In genomic region chr17:35673416-35674035, GRCm38 (mm10) we compare ENCODE assay signal across 8 mouse cellular contexts. TPM values are rescaled to one million over a fixed set of nuclear protein-coding genes. Genes with fewer than 3 reads are reported as not detected.
DNase-seq lines count a peak whose midpoint lies in the region; ATAC-seq and TF ChIP-seq lines count a peak whose summit lies in the region.

Gene Gtf2h4 (minus strand): TSS chr17:35673739.

- ATAC-seq in Patski, result peak; percentile 69
- ATAC-seq in hindbrain, embryonic 12.5 days (ENCODE audit: low FRiP score), result peak; percentile 96

- H3K9ac ChIP-seq in hindbrain, embryonic 12.5 days, result peak within 1 kb of the TSS; percentile 87

- in situ Hi-C loops in Patski (cut with MboI; ENCODE audit: low pct_unique_long_range_greater_than_20kb), result no loop called here

- H3K4me1 ChIP-seq in hindbrain, embryonic 12.5 days, result peaks cover 7% of the 10 kb centered on the region

- WGBS in hindbrain, embryonic 12.5 days, result 1% methylated on average over 23 of the region's 23 CpGs

- TF ChIP-seq CTCF in Patski (IDR thresholded peaks at IDR 0.05), result no peak

- CTCF ChIA-PET in Patski (lab: Charles Lee), result interaction anchor here (1.0 kb wide), 1 partner anchor 52 kb away, joined by 3 read pairs; no protein-coding TSS in a partner anchor

- H3K27me3 ChIP-seq in Patski, result no peaks in the 10 kb centered on the region
- H3K27me3 ChIP-seq in hindbrain, embryonic 12.5 days, result no peaks in the 10 kb centered on the region

- H3K4me2 ChIP-seq in hindbrain, embryonic 12.5 days (replicated peaks), result peak within 1 kb of the TSS; percentile 84

- no peaks in the 10 kb centered on the region for H3K36me3 ChIP-seq in hindbrain, embryonic 12.5 days

- POLR2A ChIA-PET in Patski (lab: Charles Lee), result interaction anchor here (0.6 to 2.0 kb wide), 2 partner anchors 23 to 53 kb away, joined by 3 to 4 read pairs; no protein-coding TSS in a partner anchor

- DNase-seq in Patski (ENCODE audit: low read depth, low spot score), result peak; percentile 83
- DNase-seq in cerebellum, postnatal 10 days, result peak; percentile 95 to 96
- DNase-seq in frontal cortex, postnatal 10 days (ENCODE audit: low spot score in 2 of 2), result peak; percentile 86
- DNase-seq in layer of hippocampus, postnatal 14 days (ENCODE audit: low spot score in 2 of 2), result peak; percentile 83 to 96
- DNase-seq in lung, postnatal 14 days, result peak; percentile 90
- peak; percentile 95 for DNase-seq in retina, adult 2 months (ENCODE audit: low read depth, low spot score)
- peak; percentile 83 to 88 for DNase-seq in thymus, postnatal 36 days

- 0 out of 2 replicates have a peak within 1 kb of the TSS, but pooled peaks have one; percentile 35 for H3K27ac ChIP-seq in hindbrain, embryonic 12.5 days

- peak within 1 kb of the TSS; percentile 67 for H3K4me3 ChIP-seq in hindbrain, embryonic 12.5 days

- no peaks in the 10 kb centered on the region for H3K9me3 ChIP-seq in hindbrain, embryonic 12.5 days (replicated peaks)

RNA-seq across cellular contexts. Expression of gene Gtf2h4, which starts in this region (rescaled TPM):
- polyA plus RNA-seq in Patski (2021), result 30.5 TPM
- polyA plus RNA-seq in hindbrain, embryonic 12.5 days (2016; fragmentation: Nextera tagmentation; extraction: Ambion mirVana), result 34.7 and 37.7 TPM in 2 replicates
- 10 to 100 TPM; 23.9 to 25.8 TPM for total RNA-seq in layer of hippocampus, postnatal 14 days (2021)

Comparison
In these comparisons a context has a peak if more than half of its experiments do, and no peak if none do; other contexts are left out.
1. Peak in every context shown above with its lines: DNase-seq, ATAC-seq, H3K4me3 ChIP-seq and H3K27ac ChIP-seq.